Mouse (Mus musculus): ENCODE data around the gene Otub2. TPM values are rescaled to one million over a fixed set of nuclear protein-coding genes. Genes with fewer than 3 reads are reported as not detected.

Gene Otub2
- polyA plus RNA-seq, 1 experiment from 2014 or later = 23.4 TPM

GRCm38 (mm10) chr12:103389348-103389727, 856 bp downstream of the Otub2 start:
- H3K4me3 ChIP-seq (ENCODE audit: low read length) = peak overlapping the region; percentile 78

GRCm38 (mm10) chr12:103389982-103390381, 1.5 kb downstream of the Otub2 start:
- Histone ChIP-seq H3K27ac (ENCODE audit: low read depth, low read length) (no peak overlapping the region), H3K9ac (ENCODE audit: low read depth, low read length) (no peak overlapping the region), H3K4me2 (ENCODE audit: low read length) (no peak overlapping the region), H3K9me3 (ENCODE audit: control insufficient read depth, low read length) (no peaks in the 10 kb centered on the region), H3K36me3 (ENCODE audit: control insufficient read depth, insufficient read depth, low read length) (no peaks in the 10 kb centered on the region), H3K27me3 (replicated peaks; ENCODE audit: control insufficient read depth, insufficient read depth, low read length) (no peaks in the 10 kb centered on the region), H3K4me1 (ENCODE audit: control insufficient read depth, insufficient read depth, low read depth, low read length) (peaks cover 6% of the 10 kb centered on the region), H3K4me3 (ENCODE audit: low read length) (no peak overlapping the region)
- 83% methylated on average over 4 of the region's 4 CpGs for WGBS
- ATAC-seq = no peak

More at GRCm38 (mm10) chr12:103389348-103389727, 856 bp downstream of the Otub2 start:
- no peaks in the 10 kb centered on the region for H3K36me3 ChIP-seq (ENCODE audit: control insufficient read depth, insufficient read depth, low read length)
- ATAC-seq = no peak
- peak overlapping the region; percentile 85 for H3K4me2 ChIP-seq (ENCODE audit: low read length)
- H3K9ac ChIP-seq (ENCODE audit: low read depth, low read length) = peak overlapping the region; percentile 99
- no peak overlapping the region for H3K27ac ChIP-seq (ENCODE audit: low read depth, low read length)
- 64% methylated on average over 2 of the region's 2 CpGs for WGBS
- H3K4me1 ChIP-seq (ENCODE audit: control insufficient read depth, insufficient read depth, low read depth, low read length) = peaks cover 6% of the 10 kb centered on the region
- no peaks in the 10 kb centered on the region for H3K9me3 ChIP-seq (ENCODE audit: control insufficient read depth, low read length)
- no peaks in the 10 kb centered on the region for H3K27me3 ChIP-seq (replicated peaks; ENCODE audit: control insufficient read depth, insufficient read depth, low read length)

GRCm38 (mm10) chr12:103391098-103391497, 2.6 kb downstream of the Otub2 start:
- H3K4me1 ChIP-seq (ENCODE audit: control insufficient read depth, insufficient read depth, low read depth, low read length) = peaks cover 6% of the 10 kb centered on the region
- no peaks in the 10 kb centered on the region for H3K36me3 ChIP-seq (ENCODE audit: control insufficient read depth, insufficient read depth, low read length)
- no peaks in the 10 kb centered on the region for H3K9me3 ChIP-seq (ENCODE audit: control insufficient read depth, low read length)
- WGBS = 86% methylated on average over 7 of the region's 7 CpGs
- no peak for ATAC-seq
- no peaks in the 10 kb centered on the region for H3K27me3 ChIP-seq (replicated peaks; ENCODE audit: control insufficient read depth, insufficient read depth, low read length)
- no peak overlapping the region for H3K9ac ChIP-seq (ENCODE audit: low read depth, low read length)
- no peak overlapping the region for H3K4me2 ChIP-seq (ENCODE audit: low read length)
- H3K27ac ChIP-seq (ENCODE audit: low read depth, low read length) = no peak overlapping the region
- no peak overlapping the region for H3K4me3 ChIP-seq (ENCODE audit: low read length)

- H3K27me3 ChIP-seq (replicated peaks; ENCODE audit: control insufficient read depth, insufficient read depth, low read length) = no peaks in the 10 kb centered on the region
- no peak for ATAC-seq
- WGBS = 52% methylated on average over 6 of the region's 6 CpGs
- no peak overlapping the region for H3K27ac ChIP-seq (ENCODE audit: low read depth, low read length)
- no peak overlapping the region for H3K4me3 ChIP-seq (ENCODE audit: low read length)
- no peaks in the 10 kb centered on the region for H3K9me3 ChIP-seq (ENCODE audit: control insufficient read depth, low read length)
- no peak overlapping the region for H3K9ac ChIP-seq (ENCODE audit: low read depth, low read length)
- peaks cover 6% of the 10 kb centered on the region for H3K4me1 ChIP-seq (ENCODE audit: control insufficient read depth, insufficient read depth, low read depth, low read length)
- no peak overlapping the region for H3K4me2 ChIP-seq (ENCODE audit: low read length)
- H3K36me3 ChIP-seq (ENCODE audit: control insufficient read depth, insufficient read depth, low read length) = no peaks in the 10 kb centered on the region
Observed at GRCm38 (mm10) chr12:103393528-103393927, 5.0 kb downstream of the Otub2 start.

- Histone ChIP-seq H3K9ac (ENCODE audit: low read depth, low read length) (no peak overlapping the region), H3K4me3 (ENCODE audit: low read length) (no peak overlapping the region), H3K4me2 (ENCODE audit: low read length) (no peak overlapping the region), H3K9me3 (ENCODE audit: control insufficient read depth, low read length) (no peaks in the 10 kb centered on the region), H3K27me3 (replicated peaks; ENCODE audit: control insufficient read depth, insufficient read depth, low read length) (no peaks in the 10 kb centered on the region), H3K36me3 (ENCODE audit: control insufficient read depth, insufficient read depth, low read length) (peaks cover 1% of the 10 kb centered on the region; the same call in 1 of the 2 replicates), H3K27ac (ENCODE audit: low read depth, low read length) (no peak overlapping the region), H3K4me1 (ENCODE audit: control insufficient read depth, insufficient read depth, low read depth, low read length) (no peaks in the 10 kb centered on the region)
- WGBS = 84% methylated on average over 12 of the region's 12 CpGs
- ATAC-seq = no peak
Observed at GRCm38 (mm10) chr12:103395486-103396275, 7.2 kb downstream of the Otub2 start.

GRCm38 (mm10) chr12:103396751-103397150, 8.3 kb downstream of the Otub2 start:
- H3K27me3 ChIP-seq (replicated peaks; ENCODE audit: control insufficient read depth, insufficient read depth, low read length) = no peaks in the 10 kb centered on the region
- H3K4me1 ChIP-seq (ENCODE audit: control insufficient read depth, insufficient read depth, low read depth, low read length) = no peaks in the 10 kb centered on the region
- no peak overlapping the region for H3K9ac ChIP-seq (ENCODE audit: low read depth, low read length)
- no peak overlapping the region for H3K4me2 ChIP-seq (ENCODE audit: low read length)
- no peak for ATAC-seq
- no peak overlapping the region for H3K27ac ChIP-seq (ENCODE audit: low read depth, low read length)
- no peak overlapping the region for H3K4me3 ChIP-seq (ENCODE audit: low read length)
- no peaks in the 10 kb centered on the region for H3K9me3 ChIP-seq (ENCODE audit: control insufficient read depth, low read length)
- H3K36me3 ChIP-seq (ENCODE audit: control insufficient read depth, insufficient read depth, low read length) = peaks cover 5% of the 10 kb centered on the region; the same call in 1 of the 2 replicates
- WGBS = 88% methylated on average over 7 of the region's 7 CpGs

- H3K9ac ChIP-seq (ENCODE audit: low read depth, low read length) = no peak overlapping the region
- ATAC-seq = no peak
- H3K27ac ChIP-seq (ENCODE audit: low read depth, low read length) = no peak overlapping the region
- no peaks in the 10 kb centered on the region for H3K4me1 ChIP-seq (ENCODE audit: control insufficient read depth, insufficient read depth, low read depth, low read length)
- H3K4me2 ChIP-seq (ENCODE audit: low read length) = no peak overlapping the region
- no peak overlapping the region for H3K4me3 ChIP-seq (ENCODE audit: low read length)
- 87% methylated on average over 18 of the region's 18 CpGs for whole genome bisulfite sequencing
- H3K27me3 ChIP-seq (replicated peaks; ENCODE audit: control insufficient read depth, insufficient read depth, low read length) = no peaks in the 10 kb centered on the region
- H3K36me3 ChIP-seq (ENCODE audit: control insufficient read depth, insufficient read depth, low read length) = peaks cover 46% of the 10 kb centered on the region
- no peaks in the 10 kb centered on the region for H3K9me3 ChIP-seq (ENCODE audit: control insufficient read depth, low read length)
Observed at GRCm38 (mm10) chr12:103404131-103404530, 15.6 kb downstream of the Otub2 start.

- Histone ChIP-seq H3K4me1 (ENCODE audit: control insufficient read depth, insufficient read depth, low read depth, low read length) (no peaks in the 10 kb centered on the region), H3K27me3 (replicated peaks; ENCODE audit: control insufficient read depth, insufficient read depth, low read length) (no peaks in the 10 kb centered on the region), H3K27ac (ENCODE audit: low read depth, low read length) (no peak within 1 kb of the TSS), H3K36me3 (ENCODE audit: control insufficient read depth, insufficient read depth, low read length) (peaks cover 66% of the 10 kb centered on the region), H3K9ac (ENCODE audit: low read depth, low read length) (no peak within 1 kb of the TSS), H3K9me3 (ENCODE audit: control insufficient read depth, low read length) (no peaks in the 10 kb centered on the region), H3K4me2 (ENCODE audit: low read length) (no peak within 1 kb of the TSS), H3K4me3 (ENCODE audit: low read length) (no peak within 1 kb of the TSS)
- ATAC-seq = no peak
- WGBS = 96% methylated on average over 4 of the region's 4 CpGs
Observed at GRCm38 (mm10) chr12:103407720-103408119, 19.2 kb downstream of the Otub2 start, which contains the start of gene 9330161L09Rik. Gene 9330161L09Rik (minus strand): TSS chr12:103407820.

- no peak for ATAC-seq
- Histone ChIP-seq H3K4me3 (ENCODE audit: low read length) (no peak overlapping the region), H3K4me2 (ENCODE audit: low read length) (no peak overlapping the region), H3K9ac (ENCODE audit: low read depth, low read length) (no peak overlapping the region), H3K9me3 (ENCODE audit: control insufficient read depth, low read length) (no peaks in the 10 kb centered on the region), H3K36me3 (ENCODE audit: control insufficient read depth, insufficient read depth, low read length) (peaks cover 62% of the 10 kb centered on the region), H3K4me1 (ENCODE audit: control insufficient read depth, insufficient read depth, low read depth, low read length) (no peaks in the 10 kb centered on the region), H3K27ac (ENCODE audit: low read depth, low read length) (no peak overlapping the region), H3K27me3 (replicated peaks; ENCODE audit: control insufficient read depth, insufficient read depth, low read length) (no peaks in the 10 kb centered on the region)
- WGBS = 93% methylated on average over 10 of the region's 10 CpGs
Observed at GRCm38 (mm10) chr12:103408144-103408543, 19.7 kb downstream of the Otub2 start.
